Mouse (Mus musculus) kidney, postnatal 25 days (tissue): ENCODE data around the gene Sept9.
A peak's percentile ranks its signal among the peaks of the same experiment; 100 is the strongest.

ENCODE experiments used
- DNase-seq, 2 experiments: peaks; one replicate each; pipeline ENCODE4 v3.0.0; 2021; ENCODE audit warnings: mixed read lengths in 2 of 2

Sept9 gene

DNA sequence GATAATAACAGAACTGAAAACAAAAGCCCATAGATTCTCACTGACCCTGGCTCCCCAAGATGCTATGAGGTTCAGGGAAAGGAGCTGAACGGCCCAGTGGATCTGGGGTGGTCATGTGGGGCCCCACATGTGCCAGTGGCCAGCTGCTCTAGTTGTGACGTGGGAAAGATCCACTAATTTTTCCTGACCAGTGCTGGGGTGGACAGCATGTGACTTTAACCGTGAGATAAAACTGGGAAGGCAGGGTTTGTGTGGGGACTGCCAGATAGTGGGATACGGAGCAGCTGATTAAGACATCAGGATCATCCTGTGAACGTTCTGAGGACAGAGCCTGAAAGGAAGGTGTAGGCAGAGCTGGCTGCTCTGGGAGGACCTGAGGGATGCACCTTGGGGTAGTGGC is 48.1 kb downstream of the Sept9 start:
- DNase-seq, result no peak

DNA sequence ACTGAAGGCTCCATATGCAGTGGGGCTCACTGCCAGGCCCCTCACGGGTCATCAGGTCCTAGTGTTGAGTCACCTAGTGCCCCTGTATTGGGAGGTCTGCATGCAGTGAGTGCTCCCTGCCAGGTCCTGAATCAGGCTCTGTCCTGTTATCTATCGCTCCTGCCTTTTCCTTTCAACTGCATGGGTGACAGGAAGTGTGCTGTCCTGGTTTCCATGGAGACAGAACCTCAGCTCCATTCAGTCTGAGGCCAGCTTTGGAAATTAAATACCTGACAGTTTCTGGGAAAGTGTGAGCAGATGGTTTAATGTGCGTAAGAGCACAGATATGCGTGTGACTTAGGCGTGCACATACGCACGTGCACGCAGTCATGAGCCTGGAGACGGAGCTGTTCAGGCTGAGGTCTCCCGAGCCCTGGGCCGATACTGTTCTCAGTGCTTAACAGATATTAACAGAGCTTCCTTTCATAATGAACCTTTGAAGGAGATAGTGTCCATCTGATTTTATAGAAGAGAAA is 49.3 kb downstream of the Sept9 start:
- DNase-seq, result no peak

DNA sequence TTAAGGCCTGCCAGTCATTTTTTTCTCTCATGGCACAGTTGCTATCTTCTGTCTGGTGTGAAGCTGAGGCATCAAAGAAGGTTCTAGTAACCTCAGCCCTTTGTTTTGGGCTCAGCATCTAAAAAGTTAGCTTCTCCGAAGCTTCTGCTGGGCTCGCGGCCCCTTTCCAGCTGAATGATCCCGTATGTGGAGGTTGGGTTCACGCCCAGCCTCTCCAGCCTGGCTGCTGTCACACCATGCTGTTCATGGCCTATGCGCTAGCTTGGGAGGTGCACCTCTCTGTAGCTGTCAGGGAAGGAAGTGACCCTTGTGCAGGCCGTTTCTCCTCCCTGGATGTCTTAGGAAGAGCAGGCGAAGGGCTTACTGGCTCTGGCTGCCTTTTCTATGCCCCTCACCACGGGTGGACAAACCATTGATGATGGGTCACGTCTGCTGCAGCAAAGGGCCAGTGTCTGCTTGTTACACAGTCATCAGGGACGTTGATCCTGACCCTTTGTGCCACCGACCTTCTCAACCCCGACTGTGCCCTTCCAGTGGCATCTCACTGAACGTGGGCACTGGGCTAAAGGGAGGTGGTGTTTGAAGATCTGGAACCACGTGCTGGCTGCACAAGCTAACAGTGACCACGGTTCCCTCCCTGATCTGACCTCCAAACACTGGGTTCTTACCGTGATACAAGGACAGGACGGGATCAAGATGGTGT is 50.0 kb downstream of the Sept9 start:
- no peak for DNase-seq

DNA sequence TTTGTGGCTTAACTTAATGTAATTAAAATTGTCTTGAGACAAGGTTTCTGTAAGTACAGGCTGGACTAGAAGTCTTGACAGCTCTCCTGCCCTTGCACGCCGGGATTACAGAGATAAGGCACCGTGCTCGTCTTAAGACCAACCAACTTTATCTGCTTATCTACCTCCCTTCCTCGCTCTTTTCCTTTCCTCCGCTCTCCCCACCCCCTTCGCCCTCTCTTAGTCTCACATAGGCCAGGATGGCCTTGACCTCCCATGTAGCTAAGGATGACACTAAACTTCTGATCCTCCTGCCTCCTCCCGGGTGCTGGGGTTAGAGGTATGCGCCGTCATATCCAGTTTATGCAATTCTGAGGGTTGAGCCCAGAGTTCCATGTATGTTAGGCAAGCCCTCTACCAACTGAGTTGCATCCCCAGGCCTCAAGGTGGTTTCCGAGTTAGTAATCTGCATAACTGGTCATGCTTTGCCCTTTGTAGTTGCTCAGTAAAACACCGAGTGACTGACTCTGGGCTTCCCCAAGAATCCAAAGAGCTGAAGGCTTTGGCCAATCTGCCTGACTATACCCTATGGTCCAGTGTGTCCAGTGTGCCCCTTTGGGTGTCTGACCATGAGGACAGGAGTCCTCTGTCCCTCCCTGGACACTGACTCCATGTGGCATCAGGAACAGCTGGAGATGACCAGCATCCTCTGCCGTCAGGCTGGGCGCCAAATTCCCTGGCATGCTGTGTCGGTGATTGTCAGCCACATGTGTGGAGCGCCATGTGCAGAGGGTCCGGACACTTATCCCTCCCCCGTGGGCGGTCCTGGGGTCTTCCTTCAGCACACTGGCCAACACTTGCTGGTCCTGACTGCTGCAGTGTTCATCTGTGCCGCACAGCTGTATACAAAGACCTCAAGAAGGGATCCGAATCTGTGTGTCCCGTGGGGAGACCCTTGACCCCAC is 50.8 kb downstream of the Sept9 start:
- DNase-seq, result no peak

DNA sequence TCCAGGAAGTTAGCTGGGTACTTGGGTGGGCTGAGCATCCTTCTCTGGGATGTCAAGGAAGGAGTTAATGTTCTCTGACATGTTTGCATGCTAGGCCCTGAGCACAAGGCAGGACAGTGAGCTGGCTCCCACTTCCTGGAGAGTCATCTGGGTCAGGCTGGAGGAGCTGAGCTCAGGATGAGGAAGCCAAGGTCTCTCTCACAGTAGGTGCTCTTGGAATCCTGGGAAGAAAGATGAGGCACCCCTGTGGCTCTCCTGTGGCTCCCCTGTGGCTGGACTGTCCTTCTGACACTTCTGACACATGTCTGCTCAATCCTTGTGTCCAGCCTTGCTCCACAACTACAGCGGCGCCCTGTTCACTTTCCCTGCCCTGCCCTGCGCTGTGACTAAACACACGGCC is 52.3 kb downstream of the Sept9 start:
- no peak for DNase-seq

DNA sequence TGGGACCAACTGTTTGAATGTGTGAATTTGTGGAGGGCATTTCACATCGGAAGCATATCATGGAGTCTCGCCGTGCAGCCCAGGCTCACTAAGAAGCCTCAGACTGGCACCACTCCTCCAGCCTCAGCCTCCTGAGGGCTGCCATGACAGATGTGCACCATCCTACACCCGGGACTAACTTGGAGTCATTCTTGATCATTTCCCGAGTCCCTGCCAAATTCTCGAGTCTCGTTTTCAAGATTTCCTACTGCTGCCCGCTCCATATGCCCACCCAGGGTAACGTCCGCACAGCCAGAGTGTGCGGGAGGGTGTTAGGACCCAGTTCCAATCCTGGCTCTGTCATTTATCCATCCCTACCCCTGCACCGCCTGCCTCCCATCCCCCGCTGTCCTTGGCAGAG is 53.4 kb downstream of the Sept9 start:
- no peak for DNase-seq

DNA sequence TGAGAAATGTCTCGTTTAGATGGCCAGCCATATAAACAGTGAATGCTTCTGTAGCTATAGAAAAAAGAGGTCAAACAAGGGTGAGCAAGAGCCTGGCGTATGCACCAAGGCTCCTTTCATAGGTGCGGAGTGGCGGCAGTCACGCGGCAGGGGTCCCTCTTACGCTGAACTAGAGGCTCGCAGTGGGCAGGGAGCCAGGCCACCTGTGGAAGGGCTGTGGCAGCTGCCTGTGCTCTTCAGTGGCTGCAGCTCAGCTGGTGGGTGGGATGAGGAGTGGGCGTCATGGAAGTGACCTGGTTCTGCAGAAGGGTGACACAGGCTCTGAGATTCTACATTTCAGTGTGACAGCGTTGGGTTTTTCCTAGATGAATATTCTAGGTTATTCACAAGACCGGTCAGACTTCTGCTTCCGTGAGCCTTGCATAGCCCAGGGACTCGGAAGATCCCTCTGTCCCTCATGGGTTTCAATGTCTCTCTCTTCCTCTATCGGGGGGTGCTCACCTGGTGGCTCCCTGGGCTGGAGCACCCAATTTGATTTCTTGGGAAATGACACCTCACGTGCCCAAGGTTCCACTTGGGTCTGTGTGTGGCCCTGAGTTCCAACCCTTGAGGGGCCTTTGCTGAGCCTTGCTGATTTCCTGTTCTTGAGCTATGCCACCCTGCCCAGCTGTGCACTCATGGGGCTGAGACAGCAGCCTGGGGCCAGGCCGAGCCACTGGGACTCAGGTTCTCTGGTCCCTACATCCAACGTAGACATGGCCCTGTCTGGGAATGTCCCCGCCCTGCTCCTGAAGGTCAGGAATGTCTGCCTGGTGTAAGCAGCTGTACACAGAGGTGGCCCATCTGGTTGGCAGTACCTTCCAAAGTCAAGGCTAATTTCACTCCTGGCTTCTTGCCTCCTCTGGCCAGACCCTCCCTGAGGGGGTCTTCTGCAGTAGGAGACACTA is 55.0 kb downstream of the Sept9 start:
- DNase-seq, result no peak

DNA sequence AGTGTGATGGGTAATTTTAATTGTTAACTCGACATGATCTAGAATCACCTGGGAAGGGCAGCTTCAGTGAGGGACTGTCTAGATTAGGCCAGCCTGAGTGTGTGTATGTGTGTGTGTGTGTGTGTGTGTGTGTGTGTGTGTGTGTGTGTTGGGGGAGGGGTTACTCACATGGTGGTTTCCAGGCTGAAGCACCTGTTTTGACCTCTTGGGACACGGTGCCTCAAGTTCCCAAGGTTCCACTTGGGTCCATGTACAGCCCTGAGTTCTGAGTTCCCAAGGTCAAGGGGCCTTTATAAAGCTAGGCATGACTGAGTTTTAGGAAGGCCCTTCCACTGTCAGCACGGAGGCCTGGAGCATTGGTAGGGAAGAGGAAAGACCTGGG is 55.6 kb downstream of the Sept9 start:
- DNase-seq, result no peak

DNA sequence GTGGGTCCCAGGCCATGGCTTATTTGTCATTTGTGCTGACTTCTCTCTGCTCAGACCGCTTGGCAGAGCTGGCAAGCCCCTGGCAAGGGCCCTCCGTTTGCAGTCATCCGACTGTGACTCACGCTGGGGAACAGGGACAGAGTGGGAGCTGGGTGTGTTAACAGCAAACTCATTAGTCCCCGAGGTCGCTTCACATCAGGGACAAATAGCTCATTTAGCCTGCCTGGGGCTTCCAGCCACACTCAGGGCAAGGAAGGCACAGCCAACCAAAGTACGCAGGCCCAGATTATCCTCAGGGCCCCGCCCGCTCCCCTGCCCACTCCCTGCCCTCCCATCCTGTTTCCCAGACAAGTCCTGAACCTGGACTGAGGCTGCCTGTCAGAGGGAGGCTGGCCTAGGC is 56.6 kb downstream of the Sept9 start:
- DNase-seq, result peak; percentile 27 to 66

DNA sequence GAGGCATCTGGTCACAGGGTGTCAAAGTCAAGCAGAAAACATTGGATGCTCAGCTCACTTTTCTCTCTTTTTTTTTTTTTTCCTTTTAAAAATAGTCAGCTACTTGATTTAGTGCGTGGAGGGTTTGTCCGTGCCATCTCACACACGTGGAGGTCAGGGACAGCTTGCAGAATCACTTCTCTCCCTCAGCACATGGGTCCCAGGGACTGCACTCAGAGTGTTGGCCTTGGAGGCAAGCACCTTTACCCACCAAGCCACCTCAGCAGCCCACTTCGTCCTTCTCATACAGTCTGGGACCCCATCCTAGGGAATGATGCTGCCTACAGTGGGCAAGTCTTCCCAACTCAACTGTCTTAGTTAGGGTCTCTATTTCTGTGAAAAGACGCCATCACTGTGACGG is 57.4 kb downstream of the Sept9 start:
- DNase-seq, result no peak

DNA sequence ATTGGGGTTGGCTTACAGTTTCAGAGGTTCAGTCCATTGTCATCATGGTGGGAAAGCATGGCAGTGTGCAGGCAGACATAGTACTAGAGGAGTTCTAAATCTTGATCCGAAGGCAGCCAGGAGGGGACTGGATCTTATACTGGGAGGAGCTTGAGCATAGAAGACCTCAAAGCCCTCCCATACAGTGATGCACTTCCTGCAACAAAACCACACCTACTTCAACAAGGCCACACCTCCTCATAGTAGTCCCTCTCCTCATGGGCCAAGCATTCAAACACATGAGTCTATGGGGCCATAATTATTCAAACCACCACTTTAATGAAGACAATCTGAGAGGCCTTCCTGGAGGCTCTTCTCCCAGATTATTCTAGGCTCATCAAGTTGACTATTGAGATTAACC is 57.8 kb downstream of the Sept9 start:
- no peak for DNase-seq

DNA sequence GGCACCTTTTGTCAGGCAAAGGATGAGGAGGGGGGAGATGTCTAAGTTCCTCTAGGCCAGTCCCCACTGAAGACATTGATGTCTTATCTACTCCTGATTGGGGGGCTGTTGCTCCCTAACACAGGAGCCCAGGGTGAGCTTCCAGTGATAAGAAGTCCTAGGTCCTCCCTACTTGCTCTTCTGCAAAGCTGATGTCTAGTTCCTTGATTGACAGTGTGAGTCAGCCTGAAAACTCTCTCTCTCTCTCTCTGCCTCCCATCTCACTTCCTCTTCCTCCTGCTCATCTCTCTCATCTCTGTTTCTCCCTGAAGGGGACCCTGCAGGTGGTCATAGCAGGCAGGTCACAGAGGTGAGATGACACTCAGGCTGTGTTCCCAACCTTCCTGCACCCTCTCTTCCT is 58.4 kb downstream of the Sept9 start:
- no peak for DNase-seq

DNA sequence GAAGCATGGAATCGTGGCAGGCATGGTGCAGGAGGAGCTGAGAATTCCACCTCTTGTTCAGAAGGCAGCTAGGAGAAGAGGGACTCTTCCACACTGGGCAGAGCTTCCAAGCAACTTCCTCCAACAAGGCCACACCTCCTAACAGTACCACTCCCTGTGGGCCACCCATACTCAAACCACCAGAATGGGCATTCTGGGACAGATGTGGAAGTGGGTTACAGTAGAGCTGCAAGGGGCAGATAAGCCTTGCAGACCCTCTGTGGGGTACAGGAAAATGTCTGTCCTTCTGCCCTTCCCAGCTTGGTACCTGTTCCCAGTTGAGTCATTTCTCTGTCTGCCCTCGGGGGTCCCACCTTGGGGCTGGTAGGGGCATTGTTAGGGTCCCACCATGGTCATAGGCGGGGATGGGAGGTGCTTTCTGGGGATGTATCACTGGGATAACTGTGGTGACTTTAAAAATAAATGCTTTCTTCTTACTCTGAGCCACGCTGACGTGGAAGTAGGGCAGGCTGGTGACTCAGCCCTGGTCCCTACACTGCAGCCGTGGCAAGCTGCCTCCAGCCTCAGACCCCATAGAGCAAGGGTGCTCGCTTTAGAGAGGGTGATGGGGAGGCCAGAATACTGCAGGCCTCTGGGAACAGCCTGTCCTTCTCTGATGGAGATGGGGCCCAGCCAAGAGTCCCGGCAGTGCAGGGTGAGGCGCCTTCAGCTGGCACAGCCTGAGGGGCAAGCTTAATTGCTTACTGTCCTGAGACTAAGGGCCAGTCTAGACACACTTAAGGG is 59.9 kb downstream of the Sept9 start:
- DNase-seq, result no peak

DNA sequence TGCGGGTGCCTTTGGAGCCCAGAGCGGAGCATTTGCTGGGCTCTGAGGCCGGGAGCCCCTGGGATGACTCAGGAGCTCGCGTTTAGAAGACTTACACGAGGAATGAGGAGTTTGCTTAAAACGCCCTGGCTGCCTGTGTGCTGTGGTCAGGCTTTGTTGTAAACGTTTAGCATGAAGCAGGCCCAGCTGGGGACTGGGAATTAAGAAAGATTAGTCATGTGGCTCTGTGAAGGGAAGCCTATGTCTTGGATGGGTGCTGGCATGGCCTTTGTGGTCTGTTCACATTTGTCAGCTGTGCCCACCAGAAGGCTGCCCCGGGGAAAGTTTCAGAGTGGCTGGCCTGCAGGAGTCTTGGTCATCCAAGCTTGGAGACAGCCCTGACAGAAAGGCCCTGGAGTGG is 61.2 kb downstream of the Sept9 start:
- no peak for DNase-seq

DNA sequence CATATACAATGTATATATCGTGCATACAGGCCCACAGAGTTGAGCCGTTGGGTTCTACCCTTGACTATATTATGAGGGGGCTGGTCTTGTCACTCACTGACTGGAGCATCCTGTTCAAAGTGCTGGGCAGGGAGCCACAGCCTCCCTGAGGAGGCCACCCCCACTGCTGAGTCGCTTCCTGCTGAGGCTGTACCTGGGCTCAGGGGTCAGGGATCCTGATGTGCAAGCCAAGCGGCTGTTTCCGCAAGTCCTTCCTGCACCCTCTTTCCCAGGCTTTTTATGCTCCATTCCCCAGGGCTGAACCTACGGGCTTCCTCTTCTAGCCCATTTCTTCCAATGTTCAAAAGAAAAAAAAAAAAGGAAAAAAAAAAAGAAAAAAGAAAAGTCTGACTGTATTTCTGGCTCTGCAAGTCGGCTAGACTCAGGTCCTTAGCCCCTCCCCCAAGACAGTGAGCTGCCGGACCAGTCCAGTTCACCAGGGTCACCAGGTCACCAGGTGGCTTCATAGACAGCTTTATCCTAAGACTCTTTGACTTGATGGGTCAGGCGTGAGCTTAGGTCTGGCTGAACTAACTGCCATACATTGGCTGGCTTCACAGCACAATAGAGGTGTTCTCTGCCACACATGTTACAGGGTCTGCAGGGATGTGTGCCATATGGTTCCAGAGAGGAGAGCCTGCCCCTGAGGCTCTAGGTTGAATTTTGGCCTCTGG is 63.8 kb downstream of the Sept9 start:
- DNase-seq, result peak; percentile 78 to 91

DNA sequence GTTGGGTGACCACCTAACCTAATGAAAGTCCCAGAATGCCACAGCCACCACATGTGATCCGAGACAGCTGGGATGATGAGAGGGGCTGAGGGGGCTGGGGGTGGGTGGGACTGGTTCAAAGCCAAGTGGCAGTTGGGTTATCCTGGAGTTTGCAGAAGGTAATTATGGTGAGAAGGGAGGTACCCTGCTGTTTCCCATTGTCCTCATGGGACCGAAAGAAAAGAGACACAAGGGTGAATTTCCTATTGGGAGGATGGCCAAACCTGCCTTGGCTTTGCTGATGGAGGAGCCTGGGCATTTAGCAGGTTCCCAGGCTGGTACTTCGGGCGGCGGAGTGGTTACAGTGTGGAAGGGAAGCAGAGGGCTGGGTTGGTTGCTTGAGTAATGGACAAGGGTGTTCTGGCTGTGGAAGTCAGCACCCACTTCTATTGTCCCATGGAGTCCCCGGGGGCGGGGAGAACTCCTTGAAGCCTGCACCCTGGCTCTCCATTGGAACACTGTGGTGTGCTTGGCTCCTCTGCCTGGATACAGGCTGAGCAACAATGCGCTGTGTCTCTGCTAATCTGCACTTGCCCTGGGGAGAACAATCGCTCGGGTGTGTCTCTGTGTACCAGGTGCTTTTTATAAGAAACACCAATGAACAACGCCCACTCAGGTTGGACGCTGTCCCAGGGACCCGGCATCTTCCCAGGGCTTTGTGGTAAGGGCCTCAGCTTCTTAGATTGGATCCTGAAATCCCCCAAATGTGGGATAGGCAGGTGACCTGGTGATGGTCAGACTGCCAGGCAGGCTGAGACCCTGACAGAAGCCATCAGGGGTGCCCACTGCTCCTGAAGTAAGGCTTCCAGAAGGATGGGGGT is 64.9 kb downstream of the Sept9 start:
- DNase-seq, result peak in 1 of 2 experiments; percentile 74

DNA sequence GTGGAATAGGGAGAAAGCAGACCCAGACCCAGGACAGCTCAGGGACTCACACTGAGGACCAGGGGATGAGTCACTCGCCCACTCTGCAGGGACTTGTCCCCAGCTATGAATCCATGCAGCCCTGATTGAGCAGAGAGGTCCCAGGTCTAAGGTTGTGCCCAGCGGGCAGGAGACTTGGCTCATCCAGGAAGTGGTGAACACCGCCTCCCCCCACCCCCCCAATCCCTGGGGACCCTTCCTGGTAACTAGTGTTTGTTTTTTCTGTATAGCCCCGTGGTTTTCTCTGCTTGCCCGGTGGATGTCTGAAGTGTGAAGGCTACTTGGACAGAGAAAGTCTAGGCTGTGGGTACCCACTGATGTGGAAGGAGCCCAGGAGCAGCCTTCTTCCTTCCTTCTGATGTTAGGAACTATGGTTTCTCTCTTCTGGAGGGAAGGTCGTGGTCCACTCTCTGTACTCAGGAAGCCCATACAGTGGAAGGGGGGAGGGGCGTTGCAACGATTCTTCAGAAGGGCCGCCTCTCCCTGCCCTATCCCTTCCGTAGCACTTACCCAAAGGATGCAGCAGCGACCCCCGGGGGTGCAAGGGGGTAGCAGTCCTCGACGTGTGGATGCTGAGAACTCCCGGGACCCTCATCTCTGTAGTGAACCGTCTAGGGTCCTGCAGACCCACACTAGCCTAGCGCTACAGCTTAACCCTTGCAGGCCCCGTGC is 66.0 kb downstream of the Sept9 start:
- DNase-seq, result peak; percentile 82 to 87

DNA sequence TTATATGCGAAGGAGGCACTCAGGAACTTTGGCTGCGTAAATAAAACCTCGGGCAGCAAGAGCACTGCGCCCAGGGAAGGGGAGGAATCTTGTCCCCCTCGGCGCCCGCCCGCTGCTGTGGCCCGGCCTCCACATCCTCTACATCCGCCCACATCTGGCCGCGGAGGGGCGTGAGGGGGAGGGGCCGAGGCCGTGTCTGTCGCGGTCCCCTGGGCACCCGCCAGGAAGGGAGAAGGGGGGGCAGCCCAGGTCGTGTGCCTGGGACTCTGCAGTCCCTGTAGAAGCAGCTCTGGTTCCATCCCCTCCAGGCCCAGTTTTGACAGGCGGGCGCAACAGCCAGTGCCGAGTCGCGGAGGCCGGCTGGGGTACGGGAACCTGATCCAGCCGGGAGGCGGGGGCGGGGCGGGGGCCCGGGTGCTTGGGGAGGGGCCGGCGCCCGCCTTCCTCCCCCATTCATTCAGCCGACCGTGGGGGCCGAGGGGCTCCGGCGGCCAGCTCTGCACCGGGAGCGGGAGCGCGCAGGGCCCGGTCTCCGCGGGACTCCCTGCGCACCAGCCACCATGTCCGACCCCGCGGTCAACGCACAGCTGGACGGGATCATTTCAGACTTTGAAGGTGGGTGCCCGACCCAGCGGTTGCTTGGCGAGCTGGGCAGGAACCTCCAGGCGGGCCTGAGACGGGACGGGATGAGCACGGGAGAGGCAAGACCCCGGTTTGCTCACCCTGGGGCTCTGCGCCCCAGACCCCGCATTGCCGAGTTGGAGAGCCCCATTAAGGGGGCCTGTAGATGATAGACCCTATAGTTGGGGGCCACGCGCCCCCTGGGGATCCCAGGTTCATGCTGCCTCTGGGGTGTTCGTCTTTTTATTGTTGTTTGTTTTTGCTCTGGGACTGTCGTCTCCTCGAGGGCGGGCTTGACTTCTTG is 66.8 kb downstream of the Sept9 start:
- peak; percentile 94 to 97 for DNase-seq
